Mouse (Mus musculus) T-helper 1 cell (primary cell): ENCODE measurements around the gene Amn.

ENCODE experiments used
- in situ Hi-C: fragments of 300-600 bp; cut with MboI, MseI; formaldehyde crosslinking; loops from one replicate; pipeline ENCODE4 v1.15.1; 2025; ENCODE audit warnings: high pct_unique_total_duplicates

Gene Amn

DNA sequence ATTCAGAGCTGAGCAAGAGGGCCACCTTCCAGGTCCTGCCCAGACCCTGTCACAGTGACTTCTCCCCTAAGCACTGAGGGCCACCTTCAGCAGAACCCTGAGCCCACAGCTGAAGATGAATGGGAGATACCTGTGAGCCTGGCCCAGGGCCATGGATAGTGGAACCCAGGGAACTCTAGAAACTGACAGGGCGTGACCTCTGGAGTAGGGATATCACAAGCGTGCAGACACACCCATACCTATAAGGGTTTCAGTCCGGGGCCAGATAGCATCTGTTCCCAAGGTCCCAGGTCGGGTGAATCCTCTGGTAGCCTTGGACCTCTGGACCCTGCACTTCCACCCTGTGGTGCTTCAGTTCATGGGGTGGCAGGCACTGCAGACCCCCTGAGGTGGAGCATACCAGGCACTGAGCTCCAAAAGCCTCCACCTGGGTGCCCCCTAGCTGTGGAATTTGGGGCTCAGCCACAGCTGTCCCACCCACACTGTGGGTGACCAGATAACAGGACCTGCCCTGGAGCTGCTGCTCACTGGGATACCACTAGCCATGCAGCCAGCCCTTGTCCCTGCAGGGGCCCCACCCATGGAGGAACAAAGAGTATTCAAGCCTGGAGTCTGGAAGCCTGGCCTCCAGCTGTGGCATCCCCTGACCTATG is 3.1 kb upstream of the Amn start:
- in situ Hi-C loops, result no loop called here

GRCm38 (mm10) chr12:111271406-111271805 is 511 bp downstream of the Amn start:
- in situ Hi-C loops, result no loop called here

DNA sequence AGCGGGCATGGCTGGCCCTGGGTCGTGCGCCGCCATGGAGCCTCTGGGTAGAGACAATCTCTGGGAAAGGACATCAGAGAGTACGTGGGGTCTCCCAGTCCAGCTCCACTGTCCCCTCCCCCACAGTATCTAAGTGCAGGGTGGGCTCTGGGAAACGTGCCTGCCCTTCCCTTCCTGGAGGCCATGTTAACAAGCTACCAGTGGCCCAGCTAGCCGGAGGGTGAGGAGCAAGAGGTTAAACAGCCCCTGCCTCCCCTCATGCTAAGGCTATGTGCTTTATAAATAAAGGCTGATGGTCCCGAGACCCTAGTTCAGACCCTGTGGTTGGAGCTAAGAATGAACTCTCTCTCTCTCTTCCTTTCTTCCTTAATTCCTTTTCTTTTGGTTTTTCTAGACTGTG is 1.1 kb downstream of the Amn start:
- in situ Hi-C loops, result no loop called here

DNA sequence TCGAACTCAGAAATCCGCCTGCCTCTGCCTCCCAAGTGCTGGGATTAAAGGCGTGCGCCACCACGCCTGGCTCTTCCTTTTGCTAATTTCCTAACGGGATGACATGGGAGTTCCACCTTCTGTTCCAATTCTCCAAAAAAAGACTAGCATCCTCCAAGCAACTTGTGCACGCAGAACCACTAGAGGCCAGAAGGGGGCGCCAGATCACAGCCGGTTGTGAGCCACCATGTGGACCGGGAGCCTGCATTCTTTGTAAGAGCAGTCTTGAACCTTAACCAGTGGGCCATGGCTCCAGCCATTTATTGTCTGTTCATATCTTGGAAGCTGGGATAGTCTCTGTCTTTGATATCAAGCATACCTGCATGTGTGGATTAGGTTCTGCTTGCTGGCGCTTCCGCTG is 1.5 kb downstream of the Amn start:
- in situ Hi-C loops, result no loop called here

- in situ Hi-C loops, result no loop called here
These were observed 3.1 kb downstream of the Amn start for GRCm38 (mm10) chr12:111274006-111274405.

GRCm38 (mm10) chr12:111274447-111275149 is 3.7 kb downstream of the Amn start:
- in situ Hi-C loops, result loop anchor here (25.0 kb wide), 1 partner anchor 1488 kb away; the partner anchor contains the start of gene Pld4

GRCm38 (mm10) chr12:111275150-111275841 is 4.4 kb downstream of the Amn start:
- in situ Hi-C loops, result loop anchor here (25.0 kb wide), 1 partner anchor 1487 kb away; the partner anchor contains the start of gene Pld4

GRCm38 (mm10) chr12:111276371-111276770 is 5.5 kb downstream of the Amn start:
- in situ Hi-C loops, result loop anchor here (25.0 kb wide), 1 partner anchor 1486 kb away; the partner anchor contains the start of gene Pld4

- in situ Hi-C loops, result loop anchor here (25.0 kb wide), 1 partner anchor 1479 kb away; the partner anchor contains the start of gene Pld4
These were observed 12.7 kb downstream of the Amn start for GRCm38 (mm10) chr12:111283573-111283972.

GRCm38 (mm10) chr12:111284532-111284931 is 13.6 kb downstream of the Amn start:
- in situ Hi-C loops, result loop anchor here (25.0 kb wide), 1 partner anchor 1478 kb away; the partner anchor contains the start of gene Pld4

GRCm38 (mm10) chr12:111293025-111293424 is 22.1 kb downstream of the Amn start:
- in situ Hi-C loops, result loop anchor here (25.0 kb wide), 1 partner anchor 1469 kb away; the partner anchor contains the start of gene Pld4

- in situ Hi-C loops, result no loop called here
These were observed 30.6 kb downstream of the Amn start for GRCm38 (mm10) chr12:111301322-111302017.

DNA sequence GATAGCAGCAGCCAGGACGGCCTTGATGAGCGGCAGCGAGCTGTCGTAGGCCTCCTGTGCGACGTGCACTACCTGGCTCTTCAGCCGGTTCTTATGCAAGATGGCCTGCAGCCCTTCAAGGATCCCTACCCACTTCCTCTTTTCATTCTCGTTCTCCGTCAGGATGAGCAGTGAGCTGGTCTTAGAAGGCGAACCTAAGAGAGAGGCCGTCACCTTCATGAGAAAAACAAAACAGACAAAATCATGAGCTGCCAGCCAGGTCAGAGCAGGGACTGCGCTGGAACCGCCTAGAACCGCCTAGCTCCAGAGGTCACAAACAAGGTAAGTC is 31.1 kb downstream of the Amn start:
- in situ Hi-C loops, result no loop called here

GRCm38 (mm10) chr12:111303702-111304337 is 32.9 kb downstream of the Amn start:
- in situ Hi-C loops, result no loop called here

GRCm38 (mm10) chr12:111306821-111307220 is 35.9 kb downstream of the Amn start:
- in situ Hi-C loops, result no loop called here

DNA sequence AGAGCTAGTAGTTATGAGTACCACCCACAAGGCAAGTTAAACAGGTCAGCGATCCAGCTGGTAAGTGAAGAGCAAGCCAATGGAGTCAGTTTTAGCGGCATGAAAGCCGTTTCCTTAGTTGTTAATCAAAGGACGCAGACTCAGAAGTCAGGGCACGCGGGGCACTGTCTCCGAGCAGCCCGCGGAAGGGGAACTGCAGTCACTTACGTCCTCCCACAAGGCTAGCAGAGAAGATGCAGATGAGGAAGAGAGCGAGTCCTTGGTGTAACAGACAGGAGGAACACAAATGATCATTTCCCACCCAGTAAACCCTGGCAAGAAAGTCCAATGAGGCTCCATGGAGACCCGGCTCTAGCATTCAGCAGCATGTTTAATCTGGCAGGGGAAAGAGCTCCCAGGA is 38.4 kb downstream of the Amn start:
- in situ Hi-C loops, result no loop called here

DNA sequence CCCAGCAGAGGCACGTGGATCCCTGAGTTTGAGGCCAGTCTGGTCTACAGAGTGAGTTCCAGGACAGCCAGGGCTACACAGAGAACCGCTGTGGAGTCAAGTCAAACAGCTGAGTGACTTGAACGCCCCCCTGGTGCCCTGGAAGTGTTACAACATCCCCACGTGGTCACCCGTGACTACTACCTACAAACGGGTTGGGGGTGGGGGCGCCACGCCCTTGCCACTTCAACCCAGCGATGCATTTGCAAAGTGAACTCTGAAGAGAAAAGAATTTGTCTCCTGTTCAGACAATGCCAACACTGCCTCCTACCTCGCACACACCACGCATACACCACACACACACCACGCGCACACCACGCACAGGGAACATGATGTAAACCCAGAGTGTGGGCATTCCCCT is 39.0 kb downstream of the Amn start:
- in situ Hi-C loops, result loop anchor here (10.0 kb wide), 1 partner anchor 645 kb away; no protein-coding TSS in a partner anchor

GRCm38 (mm10) chr12:111311775-111312174 is 40.9 kb downstream of the Amn start:
- in situ Hi-C loops, result loop anchor here (10.0 kb wide), 1 partner anchor 643 kb away; no protein-coding TSS in a partner anchor

DNA sequence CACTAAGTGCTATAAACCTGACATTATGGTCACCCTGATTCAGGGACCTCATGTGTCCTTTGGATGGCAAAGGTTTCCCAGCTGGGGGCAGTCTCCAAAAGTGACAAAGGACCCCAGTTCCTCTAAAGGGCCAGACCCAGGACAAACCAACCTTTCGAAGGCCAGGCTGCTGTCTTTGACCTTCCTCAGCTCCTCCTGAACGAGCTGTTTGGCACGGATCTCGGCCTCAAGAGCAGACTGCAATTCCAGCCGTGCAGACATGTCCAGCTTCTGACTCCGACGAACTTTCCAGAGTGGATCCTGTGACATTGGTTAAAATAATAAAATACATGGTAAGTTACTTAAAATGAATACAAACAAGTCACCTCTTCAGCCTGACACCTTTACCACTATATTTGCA is 43.4 kb downstream of the Amn start:
- in situ Hi-C loops, result loop anchor here (10.0 kb wide), 1 partner anchor 641 kb away; no protein-coding TSS in a partner anchor

DNA sequence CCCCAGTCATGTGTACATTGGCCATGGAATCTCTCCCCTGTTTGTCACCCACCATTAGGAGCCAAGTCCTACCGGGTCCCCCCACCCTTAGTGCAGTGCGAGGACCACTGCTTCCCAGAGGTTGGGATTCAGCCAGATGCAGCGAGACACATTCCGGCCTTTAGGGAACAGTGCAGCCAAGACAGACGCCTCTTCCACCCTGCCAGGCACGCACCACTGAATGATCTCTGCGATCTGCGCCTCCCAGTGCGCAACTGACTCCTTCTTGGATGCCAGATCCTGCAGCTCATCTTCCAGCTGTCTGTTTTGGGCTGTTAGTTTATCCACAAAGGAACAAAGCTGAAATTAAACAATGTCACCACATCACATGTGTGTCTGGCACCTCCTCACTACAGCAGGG is 46.8 kb downstream of the Amn start:
- in situ Hi-C loops, result loop anchor here (10.0 kb wide), 1 partner anchor 637 kb away; no protein-coding TSS in a partner anchor

DNA sequence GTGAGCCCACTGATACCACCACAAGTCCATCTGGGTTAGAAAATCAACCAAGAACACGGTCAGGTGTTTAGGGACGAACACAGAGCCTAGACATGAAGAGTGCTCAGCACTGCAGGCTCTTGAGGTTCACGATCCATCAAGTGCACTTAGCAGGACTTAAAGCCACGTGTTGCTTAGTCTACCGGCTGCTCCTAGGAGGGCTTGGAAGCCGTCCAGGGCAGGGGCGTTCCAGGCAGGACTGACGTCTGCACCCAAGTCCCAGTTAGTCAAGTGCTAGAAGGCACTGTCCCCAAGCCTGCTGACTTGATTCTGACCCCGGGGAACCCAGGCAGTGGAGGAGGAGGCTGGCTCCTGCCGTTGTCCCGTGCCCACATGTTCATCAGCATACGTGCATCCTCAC is 49.7 kb downstream of the Amn start:
- in situ Hi-C loops, result no loop called here
